Mouse (Mus musculus): ENCODE data around the gene Tmem242.

Tmem242 gene

DNA sequence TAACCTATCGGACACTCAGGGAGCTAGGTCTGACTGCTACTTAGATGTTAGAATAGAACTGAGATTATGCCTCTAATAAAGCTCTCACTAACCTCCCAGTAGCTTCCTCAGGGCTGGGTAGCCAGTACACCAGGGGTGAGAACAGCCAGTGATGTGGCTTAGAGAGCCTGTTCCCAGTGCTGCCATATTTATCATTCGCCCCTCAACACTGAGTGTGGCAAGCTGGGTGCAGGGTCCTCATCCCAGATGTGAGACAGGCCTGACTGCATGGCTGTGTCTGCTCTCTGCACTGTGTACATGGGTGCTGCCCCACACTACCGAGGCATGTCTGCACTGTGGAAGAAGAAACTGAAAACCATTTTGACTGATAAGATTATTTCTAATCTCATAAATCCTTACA lies 26.0 kb downstream of the Tmem242 start:
- no peak for DNase-seq

- DNase-seq: no peak
These were observed 26.7 kb downstream of the Tmem242 start for GRCm38 (mm10) chr17:5413350-5413749.

DNA sequence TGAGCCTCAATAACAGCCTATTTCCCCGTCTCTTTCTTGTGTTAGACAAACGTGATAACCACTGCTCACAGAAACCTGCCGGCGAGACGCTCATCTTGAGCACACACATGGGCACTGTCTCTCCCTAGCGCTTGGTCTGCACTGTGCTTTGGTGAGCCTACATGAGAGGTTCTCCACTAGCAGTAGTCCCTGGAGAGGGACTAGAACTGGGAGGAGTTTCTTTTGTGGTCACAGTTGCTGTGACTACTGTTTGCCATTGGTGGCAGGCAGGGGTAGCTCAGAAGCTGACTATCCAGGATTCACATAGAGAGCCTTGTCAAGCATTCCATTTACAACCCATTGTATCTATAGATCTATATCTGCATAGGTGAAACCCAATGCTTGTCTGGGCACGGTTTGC lies 27.3 kb downstream of the Tmem242 start:
- DNase-seq: no peak

GRCm38 (mm10) chr17:5412301-5412700 lies 27.8 kb downstream of the Tmem242 start:
- no peak for DNase-seq

GRCm38 (mm10) chr17:5411205-5411604 lies 28.9 kb downstream of the Tmem242 start:
- no peak for DNase-seq

- no peak for DNase-seq
These were observed 29.7 kb downstream of the Tmem242 start for GRCm38 (mm10) chr17:5410336-5410735.

GRCm38 (mm10) chr17:5407030-5407429 lies 33.0 kb downstream of the Tmem242 start:
- DNase-seq: no peak

DNA sequence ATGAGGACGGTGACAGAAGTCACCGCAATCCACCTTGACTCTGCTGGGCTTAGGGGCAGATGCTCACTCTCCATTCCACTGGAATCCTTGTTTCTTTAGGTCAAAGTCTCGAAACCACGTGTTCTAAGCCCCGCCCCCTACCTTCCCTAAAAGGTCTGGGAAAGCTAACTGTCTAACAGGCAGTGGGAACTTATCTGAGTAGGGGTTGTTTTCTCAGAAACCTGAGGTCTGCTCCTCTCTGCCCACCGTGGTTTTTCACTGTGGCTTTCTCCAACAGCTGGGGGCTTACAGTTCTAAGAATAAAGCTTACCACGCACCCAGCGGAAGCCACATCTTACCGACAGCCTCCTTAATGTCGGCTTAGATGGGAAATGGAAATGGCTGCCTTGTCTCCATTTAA lies 33.5 kb downstream of the Tmem242 start:
- DNase-seq: no peak

DNA sequence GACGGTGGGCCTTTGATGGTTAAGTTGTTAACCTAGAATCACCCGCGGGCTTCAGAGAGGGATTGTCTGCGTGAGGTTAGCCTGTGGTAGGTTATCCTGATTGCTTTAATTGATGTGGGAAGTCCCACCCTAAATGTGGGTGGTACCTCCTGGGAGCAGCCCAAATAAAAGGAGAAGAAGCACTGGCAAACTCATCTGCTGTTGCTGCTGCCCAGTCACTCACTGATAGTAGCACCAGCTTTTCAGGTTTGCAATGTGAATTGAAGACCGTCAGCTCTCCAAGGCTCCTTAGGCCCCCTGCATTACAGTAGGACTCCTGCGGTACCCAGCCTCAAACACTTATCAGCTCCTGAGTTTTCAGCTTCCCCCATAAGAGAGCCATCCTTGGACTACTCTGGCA lies 36.2 kb downstream of the Tmem242 start:
- no peak for DNase-seq

DNA sequence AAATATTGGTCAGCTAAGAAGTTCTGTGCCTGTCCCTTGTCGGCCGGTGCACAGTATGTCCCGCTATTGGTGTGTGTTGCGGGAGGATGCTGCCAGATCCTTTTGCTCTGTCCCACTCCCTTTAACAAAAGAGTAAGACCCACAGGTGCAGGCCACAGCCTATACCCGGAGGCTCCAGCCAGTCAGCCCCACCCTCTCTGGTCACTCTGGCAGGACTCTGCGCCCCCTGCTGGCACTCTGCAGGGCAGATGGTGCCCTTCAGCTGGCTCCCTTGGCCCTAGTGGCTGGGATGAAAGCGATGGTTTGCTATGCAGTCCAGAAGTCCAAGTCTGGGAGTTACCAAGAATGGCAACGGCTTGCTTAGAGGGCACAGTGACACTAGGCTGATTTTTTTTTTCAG lies 37.4 kb downstream of the Tmem242 start:
- peak; percentile 88 to 89 for DNase-seq

GRCm38 (mm10) chr17:5402069-5402468 lies 38.0 kb downstream of the Tmem242 start:
- peak; percentile 81 to 91 for DNase-seq

DNA sequence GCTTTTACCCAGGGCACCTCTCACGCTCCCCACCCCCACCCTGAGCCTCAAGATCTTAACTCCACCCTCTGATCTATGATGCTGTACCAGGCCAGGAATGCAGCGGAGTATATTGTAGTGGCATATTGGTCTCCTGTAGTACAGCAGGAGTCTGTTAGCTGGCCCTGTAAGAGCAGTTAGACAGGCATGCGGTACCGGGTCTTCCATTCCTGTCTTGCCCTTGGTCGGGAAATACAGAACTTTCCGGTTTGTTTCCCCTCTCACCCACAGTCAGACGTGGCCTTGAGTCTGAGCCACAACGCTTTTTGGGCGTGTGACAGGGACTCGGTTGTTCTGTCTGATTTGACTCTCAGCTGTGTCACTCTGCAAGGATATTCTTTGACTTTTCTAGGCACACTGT lies 38.8 kb downstream of the Tmem242 start:
- DNase-seq: no peak

DNA sequence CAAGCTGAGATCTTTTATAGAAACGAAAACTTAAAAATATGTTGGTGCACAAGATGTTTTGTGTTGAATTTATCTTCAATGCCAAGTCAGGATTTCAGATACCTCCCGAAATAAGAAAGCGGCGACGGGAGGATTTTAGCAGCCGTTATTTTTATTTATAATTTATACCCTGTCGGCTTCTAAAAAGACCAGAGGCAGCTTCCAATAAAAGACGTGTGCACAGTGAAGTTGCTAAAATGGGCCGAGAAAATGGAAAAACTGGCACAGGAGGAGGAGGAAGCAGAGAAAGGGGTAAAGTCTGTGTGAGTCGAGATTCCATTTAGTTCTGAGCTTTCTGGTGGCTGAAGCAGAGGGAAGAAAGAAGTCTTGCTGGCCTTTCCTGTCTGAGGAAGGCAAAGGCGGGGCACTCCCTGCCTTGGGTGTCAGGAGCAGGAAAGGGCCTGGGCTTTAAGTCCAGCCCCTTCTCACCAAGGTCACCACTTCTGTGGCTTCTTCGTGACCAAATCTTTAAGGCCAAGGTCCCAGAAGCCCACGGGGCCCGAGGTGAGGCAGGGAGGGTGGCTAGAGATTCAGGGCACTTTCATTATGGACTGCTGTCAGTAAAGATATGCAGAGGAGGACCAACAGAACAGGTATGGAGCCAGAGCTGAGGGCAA lies 39.5 kb downstream of the Tmem242 start:
- no peak for DNase-seq

DNA sequence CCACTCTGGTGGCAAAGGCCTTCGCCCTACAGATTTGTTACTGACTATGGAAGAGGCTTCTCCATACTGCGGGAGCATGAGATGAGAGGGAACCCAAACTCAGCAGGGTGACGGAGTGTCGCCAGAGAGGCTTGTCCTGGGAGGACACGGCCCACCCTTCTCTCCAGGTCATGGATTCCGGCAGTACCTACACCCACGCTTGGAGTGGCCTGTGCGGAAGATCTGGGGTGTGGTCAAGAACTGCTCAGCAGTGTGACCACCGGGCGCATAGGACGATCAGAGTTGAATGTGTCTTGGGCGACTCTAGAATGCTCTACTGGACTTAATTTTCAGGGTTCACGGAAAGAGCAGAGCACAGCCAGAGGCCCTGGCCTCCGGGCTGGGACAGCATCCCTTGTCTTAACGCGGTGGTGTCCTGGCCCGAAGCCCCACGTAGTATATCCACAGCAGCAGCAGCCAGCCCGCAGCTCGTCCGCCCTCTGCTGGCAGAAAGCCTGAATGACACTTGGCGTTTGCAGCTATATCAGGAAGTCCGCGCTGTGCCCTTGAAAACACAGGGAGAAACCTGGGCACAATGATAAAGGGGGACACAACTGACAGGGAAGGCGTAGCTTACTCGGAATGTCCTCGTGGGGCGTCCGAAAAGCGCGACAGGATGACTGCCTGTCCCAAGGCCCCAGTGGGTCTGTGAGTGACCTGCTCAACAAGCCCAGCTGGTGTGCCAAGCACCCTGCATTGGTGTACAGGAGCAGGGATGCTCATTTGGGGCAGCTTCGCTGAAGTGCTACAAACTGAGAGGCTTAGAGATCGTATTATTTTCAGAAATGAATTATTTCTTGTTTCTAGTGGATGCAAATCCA lies 42.7 kb downstream of the Tmem242 start:
- peak; percentile 95 for DNase-seq

GRCm38 (mm10) chr17:5396213-5396612 lies 43.8 kb downstream of the Tmem242 start:
- no peak for DNase-seq

GRCm38 (mm10) chr17:5395454-5396205 lies 44.4 kb downstream of the Tmem242 start:
- no peak for DNase-seq

DNA sequence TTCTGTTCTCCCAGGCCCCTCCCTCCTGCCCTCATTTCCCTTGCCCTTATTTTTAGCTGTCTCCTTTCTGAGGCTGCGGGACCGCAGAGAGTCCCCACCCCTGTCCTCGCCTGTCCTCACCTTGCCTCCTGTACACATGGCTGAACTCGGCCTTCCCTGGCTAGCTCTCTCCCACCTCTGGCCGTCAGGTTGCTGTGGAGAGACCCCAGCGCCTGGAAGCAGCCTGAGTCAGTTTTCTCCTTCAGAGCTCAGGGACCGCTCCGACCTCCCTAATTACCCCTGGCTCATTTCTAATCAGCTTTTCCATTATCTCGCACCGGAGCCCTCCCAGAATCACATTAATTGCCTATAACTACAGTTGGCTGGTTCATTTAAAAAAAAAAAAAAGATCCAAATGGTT lies 49.4 kb downstream of the Tmem242 start:
- no peak for DNase-seq

GRCm38 (mm10) chr17:5388351-5388750 lies 51.7 kb downstream of the Tmem242 start:
- DNase-seq: no peak

GRCm38 (mm10) chr17:5386885-5387545 lies 53.0 kb downstream of the Tmem242 start:
- peak; percentile 70 to 73 for DNase-seq

DNA sequence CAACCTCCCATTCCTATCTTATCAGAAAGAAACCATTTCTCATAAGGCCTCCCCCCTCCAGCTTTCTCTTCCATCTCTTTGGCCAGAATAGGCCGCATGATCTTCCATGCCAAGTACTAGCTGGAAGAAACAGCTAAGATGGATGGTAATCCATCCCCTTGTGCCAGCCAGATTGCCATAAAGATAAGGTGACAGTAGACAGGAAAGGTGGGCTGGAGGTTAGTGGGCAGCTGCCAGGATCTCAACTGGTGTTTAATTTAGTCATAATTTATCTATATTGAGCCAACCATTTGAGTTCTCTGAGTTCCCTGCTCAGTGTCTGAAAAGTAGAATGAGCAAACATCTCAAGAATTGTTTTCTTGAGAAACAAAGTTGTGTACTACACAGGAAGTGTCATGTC lies 54.4 kb downstream of the Tmem242 start:
- no peak for DNase-seq

DNA sequence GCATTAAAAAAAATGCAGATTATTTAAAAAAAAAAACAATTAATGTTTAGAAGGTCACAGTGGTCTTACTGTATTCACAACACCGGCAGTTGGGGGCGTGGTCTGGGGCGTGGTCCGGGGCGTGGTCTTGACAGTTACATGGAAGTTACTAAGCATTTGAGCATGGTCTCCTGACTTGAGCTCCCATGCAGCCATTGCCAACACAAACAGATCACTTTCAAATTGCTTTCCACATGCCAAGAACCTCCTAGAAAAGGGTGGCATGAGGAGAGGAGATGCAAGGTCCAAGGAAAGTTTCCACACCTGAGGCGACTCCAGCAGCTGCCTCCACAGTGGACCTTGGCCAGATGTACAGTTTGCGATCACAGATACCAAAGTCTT lies 62.1 kb downstream of the Tmem242 start:
- peak in 1 of 2 experiments; percentile 31 for DNase-seq

DNA sequence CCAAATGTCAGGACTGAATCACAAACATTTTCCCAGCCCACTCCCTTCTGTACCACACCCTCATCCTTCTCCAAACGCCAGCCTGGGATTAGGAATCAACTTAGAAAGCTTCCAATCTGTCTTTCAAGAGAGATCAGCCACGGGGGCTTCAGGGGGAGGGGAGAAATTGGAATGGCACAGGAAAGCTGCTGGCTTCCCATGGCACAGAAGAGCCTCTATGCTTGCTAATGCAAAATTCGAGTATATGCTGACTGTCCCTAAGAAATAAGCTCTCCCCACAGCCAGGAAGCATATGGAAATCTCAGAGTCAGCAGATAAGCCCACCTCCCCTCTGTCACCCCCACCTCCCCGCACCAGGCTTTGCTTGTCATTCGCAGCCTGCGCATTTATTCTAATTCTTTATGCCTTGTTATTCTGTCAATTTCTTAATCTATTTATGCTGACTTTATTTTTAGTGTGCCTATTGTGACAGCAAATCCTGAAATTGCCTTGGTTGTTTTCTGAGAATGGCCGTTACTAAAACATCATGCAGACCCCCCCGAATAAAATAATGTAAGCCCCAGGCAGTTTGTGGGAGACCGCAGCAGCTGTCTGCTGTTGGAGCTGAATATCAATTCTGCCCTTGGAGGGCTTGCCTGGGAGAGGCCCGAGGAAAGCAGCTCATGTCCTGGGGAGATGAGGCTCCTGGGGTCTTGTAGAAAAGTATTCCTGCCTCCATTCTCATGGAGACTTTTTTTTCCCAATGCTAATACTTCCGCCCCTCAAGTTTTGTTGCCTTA lies 62.7 kb downstream of the Tmem242 start:
- no peak for DNase-seq

Data from cerebellum, postnatal 14 days (tissue).